Mouse (Mus musculus) adrenal gland (tissue): Measurements from ENCODE around the gene Upb1.

Experiments
- intact Hi-C: fragments of 180-260 bp; cut with DNase I; formaldehyde crosslinking; loops from one replicate; pipeline ENCODE4 v1.15.1; 2025

The Upb1 gene

DNA sequence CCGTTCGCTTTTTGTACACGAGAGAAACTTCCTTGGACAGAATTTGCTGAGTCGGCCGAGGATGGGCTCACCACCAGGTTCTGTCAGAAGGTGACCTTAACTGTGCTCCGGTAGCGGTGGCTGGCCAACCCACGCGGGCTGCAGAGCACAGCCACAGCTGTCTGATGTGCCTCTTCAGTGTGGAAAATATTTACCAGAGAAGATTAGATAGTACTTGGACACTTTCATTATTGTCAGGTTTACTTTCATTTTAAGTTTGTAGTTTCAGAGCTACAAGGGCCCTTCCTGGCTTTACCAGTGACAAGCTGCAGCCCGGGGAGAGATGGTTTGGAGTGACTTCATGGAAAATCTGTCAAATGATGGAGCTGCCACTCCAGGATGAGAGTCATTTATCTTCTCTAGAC, 23.6 kb downstream of the Upb1 start:
- intact Hi-C loops: no loop called here

- intact Hi-C loops: no loop called here
Measured at GRCm38 (mm10) chr10:75428049-75429003, 27.4 kb downstream of the Upb1 start.

DNA sequence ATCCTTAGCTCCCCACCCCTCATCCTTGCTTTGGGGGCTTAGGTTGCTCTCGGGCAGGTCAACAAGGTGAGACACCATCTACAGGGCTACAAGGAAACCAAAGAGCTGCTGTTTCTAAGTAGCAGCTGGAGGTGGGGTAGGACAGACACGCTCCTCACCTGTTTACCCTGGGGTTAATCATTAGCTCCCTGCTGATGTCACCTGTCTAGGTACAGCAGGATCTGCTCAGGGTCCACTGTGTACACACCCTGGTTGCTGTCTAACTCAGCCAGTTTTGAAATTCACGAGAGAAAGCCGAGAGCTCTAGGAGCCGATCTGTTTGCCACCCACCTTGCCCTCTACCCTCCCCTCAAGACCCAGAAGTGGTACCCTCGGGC, 28.1 kb downstream of the Upb1 start:
- intact Hi-C loops: no loop called here

DNA sequence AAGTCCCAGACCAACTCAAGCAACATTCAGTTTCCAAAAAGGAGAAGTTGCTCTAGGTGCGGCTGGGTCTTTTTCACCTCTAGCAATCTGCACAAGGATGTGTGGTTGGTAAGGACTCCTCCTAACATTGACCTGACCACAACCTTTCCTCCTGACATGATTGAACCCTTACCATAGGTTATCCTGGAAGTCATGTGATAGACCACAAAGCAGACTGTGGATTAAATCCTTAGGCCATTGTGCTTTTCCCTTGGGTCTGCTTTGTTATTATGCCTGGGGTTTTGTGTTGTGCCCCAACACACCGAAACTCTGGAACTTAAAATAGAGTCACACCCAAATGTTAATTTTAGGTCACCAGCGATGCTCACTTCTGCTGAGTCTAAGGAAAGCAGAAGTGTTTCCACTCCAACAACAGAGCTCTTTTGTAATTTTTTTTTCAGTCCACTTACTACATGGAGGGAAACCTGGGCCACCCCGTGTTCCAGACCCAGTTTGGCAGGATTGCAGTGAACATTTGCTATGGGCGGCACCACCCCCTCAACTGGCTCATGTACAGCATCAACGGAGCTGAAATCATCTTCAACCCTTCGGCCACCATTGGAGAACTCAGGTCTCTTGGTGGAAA, 28.7 kb downstream of the Upb1 start:
- intact Hi-C loops: no loop called here

GRCm38 (mm10) chr10:75430147-75430537, 29.2 kb downstream of the Upb1 start:
- intact Hi-C loops: no loop called here

- intact Hi-C loops: no loop called here
Measured at GRCm38 (mm10) chr10:75430633-75431032, 29.7 kb downstream of the Upb1 start.

DNA sequence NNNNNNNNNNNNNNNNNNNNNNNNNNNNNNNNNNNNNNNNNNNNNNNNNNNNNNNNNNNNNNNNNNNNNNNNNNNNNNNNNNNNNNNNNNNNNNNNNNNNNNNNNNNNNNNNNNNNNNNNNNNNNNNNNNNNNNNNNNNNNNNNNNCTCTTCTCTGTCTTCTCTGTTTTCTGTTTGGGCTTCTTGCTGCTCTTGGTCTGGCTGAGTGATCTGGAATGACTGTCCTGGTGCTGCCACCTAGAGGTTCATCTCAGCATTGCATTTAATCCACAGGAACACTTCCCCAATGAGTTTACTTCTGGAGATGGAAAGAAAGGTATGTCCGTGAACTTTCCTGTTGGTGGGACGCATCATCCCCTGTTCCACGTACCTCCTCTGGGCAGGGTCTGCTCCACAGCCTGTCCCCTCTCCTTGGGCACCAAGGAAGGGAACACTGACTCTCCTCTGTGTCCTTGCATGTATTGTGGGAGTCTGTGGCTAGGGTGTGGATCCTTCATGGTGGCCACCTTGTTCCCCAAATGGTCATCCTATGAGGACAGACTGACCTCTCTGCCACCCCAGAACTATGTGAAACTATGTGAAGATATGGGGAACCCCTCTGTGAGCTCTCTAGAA, 35.8 kb downstream of the Upb1 start:
- intact Hi-C loops: loop anchor here (2.0 to 5.0 kb wide), 5 partner anchors 44 to 254 kb away; partner anchors contain the start of gene Adora2a

DNA sequence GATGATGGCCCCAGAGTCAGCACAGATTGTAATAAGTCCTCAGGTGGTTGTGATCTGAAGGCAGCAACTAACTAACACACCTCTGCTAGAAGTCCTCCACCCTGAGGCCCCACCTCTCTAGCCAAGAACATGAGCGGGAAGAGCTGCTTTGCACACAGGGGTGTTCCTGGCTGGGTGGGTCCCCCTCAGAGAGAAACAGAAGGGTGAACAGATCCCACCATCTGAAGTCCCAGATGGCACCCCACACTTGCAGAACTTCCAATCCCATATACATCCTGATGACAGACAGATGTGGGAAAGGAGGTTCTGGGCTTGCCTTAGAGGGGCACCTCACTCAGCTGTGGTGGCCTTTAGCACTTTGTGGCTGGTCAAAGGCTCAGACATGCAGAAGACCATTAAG, 36.4 kb downstream of the Upb1 start:
- intact Hi-C loops: loop anchor here (2.0 to 5.0 kb wide), 5 partner anchors 45 to 255 kb away; partner anchors contain the start of gene Adora2a

DNA sequence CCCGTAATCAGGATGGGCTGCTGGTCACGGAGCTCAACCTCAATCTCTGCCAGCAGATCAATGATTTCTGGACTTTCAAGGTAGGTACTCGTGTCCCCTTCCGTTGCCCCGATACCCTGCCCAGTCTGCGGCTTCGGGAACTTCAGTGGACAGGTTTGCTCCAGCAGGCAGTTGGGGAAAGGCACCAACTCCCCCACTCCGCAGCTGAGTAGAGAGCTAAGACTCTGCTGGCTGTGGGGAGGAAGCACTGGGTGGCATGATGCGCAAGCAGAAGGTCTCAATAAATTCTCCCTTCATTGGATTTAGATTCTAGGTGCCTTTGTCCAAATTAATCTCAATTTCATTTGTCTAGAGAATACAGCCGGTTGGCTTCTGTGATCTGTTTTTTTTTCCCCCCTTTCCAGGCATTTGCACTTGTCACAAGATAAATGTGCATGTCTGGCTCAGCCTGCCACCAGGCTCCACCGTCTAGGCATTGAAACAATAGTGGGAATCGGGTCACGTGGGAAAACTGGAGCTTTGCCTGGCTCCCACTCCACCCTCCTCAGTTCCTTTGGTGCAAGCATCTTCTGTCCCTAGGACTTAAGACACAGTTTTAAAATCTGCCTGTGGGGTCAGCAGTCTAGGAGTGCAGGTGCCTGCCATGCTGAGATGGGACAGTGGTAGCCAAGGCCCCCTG, 37.4 kb downstream of the Upb1 start:
- intact Hi-C loops: loop anchor here (5.0 kb wide), 4 partner anchors 46 to 256 kb away; no protein-coding TSS in a partner anchor

GRCm38 (mm10) chr10:75439211-75439811, 38.4 kb downstream of the Upb1 start:
- intact Hi-C loops: loop anchor here (5.0 kb wide), 4 partner anchors 47 to 257 kb away; no protein-coding TSS in a partner anchor

DNA sequence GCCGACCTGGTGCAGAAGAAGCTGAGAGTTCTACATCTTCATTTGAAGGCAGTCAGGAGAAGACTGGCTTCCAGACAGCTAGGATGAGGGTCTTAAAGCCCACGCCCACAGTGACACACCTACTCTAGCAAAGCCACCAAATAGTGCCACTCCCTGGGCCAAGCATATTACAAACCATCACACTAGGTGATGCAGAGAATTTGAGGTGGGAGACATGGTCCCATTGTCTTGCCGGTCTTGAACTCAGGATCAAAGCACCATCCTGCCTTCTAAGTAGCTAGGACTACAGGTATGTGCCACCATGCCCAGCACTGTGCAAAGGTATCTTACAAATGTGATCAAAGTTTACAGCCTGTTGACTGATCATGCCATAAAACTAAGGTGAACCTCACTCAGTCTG, 39.8 kb downstream of the Upb1 start:
- intact Hi-C loops: no loop called here

GRCm38 (mm10) chr10:75441800-75442199, 40.9 kb downstream of the Upb1 start:
- intact Hi-C loops: loop anchor here (2.0 kb wide), 1 partner anchor 45 kb away; no protein-coding TSS in a partner anchor

DNA sequence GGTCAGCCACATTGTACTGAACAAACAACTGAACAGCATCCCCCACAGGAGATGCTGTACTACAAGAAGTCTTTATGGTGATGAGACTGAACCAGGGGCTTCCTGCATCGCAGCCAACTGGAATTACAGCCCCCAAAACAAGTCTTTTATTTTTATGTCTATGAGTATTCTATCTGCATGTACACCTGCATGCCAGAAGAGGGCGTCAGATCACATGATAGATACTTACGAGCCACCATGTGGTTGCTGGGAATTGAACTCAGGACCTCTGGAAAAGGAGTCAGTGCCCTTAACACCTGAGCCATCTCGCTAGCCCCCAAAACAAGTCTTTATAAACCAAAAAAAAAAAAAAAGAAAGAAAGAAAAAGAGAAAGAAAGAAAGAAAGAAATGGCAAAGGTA, 42.1 kb downstream of the Upb1 start:
- intact Hi-C loops: loop anchor here (2.0 kb wide), 1 partner anchor 44 kb away; no protein-coding TSS in a partner anchor

- intact Hi-C loops: no loop called here
Measured at GRCm38 (mm10) chr10:75444111-75444826, 43.4 kb downstream of the Upb1 start.

- intact Hi-C loops: no loop called here
Measured at GRCm38 (mm10) chr10:75445030-75445429, 44.1 kb downstream of the Upb1 start.

GRCm38 (mm10) chr10:75446501-75447083, 45.7 kb downstream of the Upb1 start:
- intact Hi-C loops: no loop called here

GRCm38 (mm10) chr10:75447489-75447888, 46.6 kb downstream of the Upb1 start:
- intact Hi-C loops: no loop called here

DNA sequence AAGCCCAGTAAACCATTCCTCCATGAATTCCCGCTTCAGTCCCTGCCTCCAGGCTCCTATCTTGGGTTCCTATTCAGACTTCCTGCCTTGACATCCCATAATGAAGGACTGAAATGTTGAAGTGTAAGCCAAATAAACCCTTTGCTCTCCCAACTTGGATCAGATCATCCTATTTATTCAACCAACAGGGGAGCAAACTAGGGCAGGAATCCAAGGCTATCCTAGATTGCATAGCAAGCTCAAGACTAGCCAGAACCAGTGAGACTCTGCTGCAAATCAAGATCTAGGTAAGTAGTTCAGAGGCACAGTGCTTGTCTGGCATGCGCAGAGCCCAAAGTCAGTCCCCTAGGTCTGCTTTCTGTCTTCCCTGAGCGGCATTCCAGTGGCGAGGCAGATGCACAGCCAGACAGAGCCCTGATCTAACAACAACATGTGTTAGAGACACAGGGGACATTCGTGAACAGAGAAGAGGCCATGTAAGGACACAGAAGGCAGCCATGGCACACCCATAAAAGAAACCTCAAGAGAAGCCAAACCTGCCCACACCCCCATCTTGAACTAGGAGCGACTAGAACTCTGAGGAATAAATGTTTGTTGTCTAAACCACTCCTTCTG, 48.0 kb downstream of the Upb1 start:
- intact Hi-C loops: no loop called here

- intact Hi-C loops: no loop called here
Measured at GRCm38 (mm10) chr10:75450331-75450730, 49.4 kb downstream of the Upb1 start.
